Mouse (Mus musculus) liver, adult (tissue): ENCODE data around the gene Olfr1333.

Source experiments
- GATA4 ChIP-seq: IDR thresholded peaks from 2 replicates; pipeline ENCODE4 v1.6.1; 2014; ENCODE audit warnings: mild to moderate bottlenecking, low read length; ENCODE audit not compliant: insufficient replicate concordance

Olfr1333 gene

GRCm38 (mm10) chr4:118836179-118836578, at the start of gene Olfr1333:
Gene Olfr1333, minus strand, starts transcription at chr4:118836279.
- no peak for TF ChIP-seq GATA4

GRCm38 (mm10) chr4:118867566-118867965, 31.5 kb upstream of the Olfr1333 start:
- no peak for TF ChIP-seq GATA4

GRCm38 (mm10) chr4:118864349-118864748, 28.3 kb upstream of the Olfr1333 start, which contains the start of gene Olfr1331:
Gene Olfr1331, plus strand, starts transcription at chr4:118864649.
- TF ChIP-seq GATA4 = no peak

GRCm38 (mm10) chr4:118862704-118863103, 26.6 kb upstream of the Olfr1333 start:
- TF ChIP-seq GATA4 = no peak

GRCm38 (mm10) chr4:118861791-118862190, 25.7 kb upstream of the Olfr1333 start:
- no peak for TF ChIP-seq GATA4

GRCm38 (mm10) chr4:118818921-118819320, 17.2 kb downstream of the Olfr1333 start:
- TF ChIP-seq GATA4 = no peak

GRCm38 (mm10) chr4:118809844-118810243, 26.2 kb downstream of the Olfr1333 start, which contains the start of gene Olfr1335:
Gene Olfr1335, minus strand, starts transcription at chr4:118809944.
- no peak for TF ChIP-seq GATA4

- TF ChIP-seq GATA4 = no peak
These were observed 53.6 kb downstream of the Olfr1333 start, which contains the start of gene Olfr1337 for GRCm38 (mm10) chr4:118782486-118782885. Gene Olfr1337, minus strand, starts transcription at chr4:118782586.
